Mouse (Mus musculus) testis, adult 2 months (tissue): Measurements from ENCODE around the gene Rnf25.

Experiments
- CTCF ChIP-seq: fragments of 200-500 bp; IDR thresholded peaks from 2 replicates; pipeline ENCODE4 v1.5.1; 2012; ENCODE audit warnings: low read depth, mild to moderate bottlenecking, inconsistent platforms, low read length, moderate library complexity; ENCODE audit not compliant: control insufficient read depth, insufficient read depth, insufficient replicate concordance
- POLR2A ChIP-seq: fragments of 200-500 bp; IDR thresholded peaks from 2 replicates; pipeline ENCODE4 v1.6.1; 2012; ENCODE audit warnings: low read depth, mild to moderate bottlenecking, inconsistent platforms, low read length, moderate library complexity; ENCODE audit not compliant: control insufficient read depth

DNA sequence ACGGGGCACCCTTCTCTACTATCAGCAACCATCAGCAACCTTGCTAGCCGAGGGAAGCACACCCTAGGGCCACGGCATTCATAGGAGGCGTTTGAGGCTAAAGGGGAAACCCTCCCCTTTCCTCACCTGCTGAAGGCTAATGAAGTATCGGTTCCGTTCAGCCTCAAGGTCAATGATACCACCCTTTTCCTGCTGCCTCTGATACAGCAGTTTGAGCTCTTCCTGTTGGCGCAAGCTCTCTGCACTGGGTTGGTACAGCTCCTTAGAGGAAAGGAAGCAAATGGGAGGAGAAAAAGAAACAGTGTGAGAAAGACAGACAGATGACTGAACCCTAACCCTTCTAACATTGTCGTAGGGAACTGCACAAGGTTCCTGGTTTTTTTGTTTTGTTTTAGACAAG lies 6.8 kb downstream of the Rnf25 start:
- TF ChIP-seq CTCF (no peak), POLR2A (no peak)
